Mouse (Mus musculus): ENCODE data around the gene Cdt1.

- TF ChIP-seq POLR2A (IDR thresholded peaks at IDR 0.05; ENCODE audit: borderline replicate concordance, insufficient read depth, low read length) (no peak), CTCF (IDR thresholded peaks at IDR 0.05; ENCODE audit: borderline replicate concordance, insufficient read depth, low read depth, low read length) (no peak)
Measured at GRCm38 (mm10) chr8:122585411-122585891, 17.6 kb downstream of the Cdt1 start.
